Mouse (Mus musculus) CD8-positive naive resting alpha-beta T cell, adult 2 months (primary cell): ENCODE data around the gene Xlr3a.
"Not testable (repeated sequence)": the region's sequence is repeated elsewhere in the genome, so short reads cannot be mapped to it uniquely, and the experiment has no call there.

Source experiments
- DNase-seq, 2 experiments: peaks; one replicate each; pipeline ENCODE4 v3.0.0; 2022; ENCODE audit warnings: low read depth in 2 of 2, low spot score in 2 of 2

Gene Xlr3a

GRCm38 (mm10) chrX:73096941-73097508 lies at the start of gene Xlr3a:
Xlr3a (minus strand) TSS chrX:73097095.
- DNase-seq, result not testable (repeated sequence)

- not testable (repeated sequence) for DNase-seq
Observed at GRCm38 (mm10) chrX:73143218-73143618, 46.3 kb upstream of the Xlr3a start.

- not testable (repeated sequence) for DNase-seq
Observed at GRCm38 (mm10) chrX:73122859-73123829, 26.2 kb upstream of the Xlr3a start.

GRCm38 (mm10) chrX:73116747-73117146 lies 19.9 kb upstream of the Xlr3a start, which contains the start of gene Gm14685:
Gm14685 (plus strand) TSS chrX:73117047.
- DNase-seq, result not testable (repeated sequence)

GRCm38 (mm10) chrX:73082267-73083055 lies 14.4 kb downstream of the Xlr3a start, which contains the start of gene Xlr4a:
Xlr4a (minus strand) TSS chrX:73082478.
- peak; percentile 22 to 48 for DNase-seq

- DNase-seq, result not testable (repeated sequence)
Observed at GRCm38 (mm10) chrX:73066765-73067312, 30.1 kb downstream of the Xlr3a start.

GRCm38 (mm10) chrX:73064415-73064793 lies 32.5 kb downstream of the Xlr3a start, which contains the start of gene Pnma3:
Pnma3 (plus strand) TSS chrX:73064787.
- no peak for DNase-seq

GRCm38 (mm10) chrX:73063512-73064414 lies 33.1 kb downstream of the Xlr3a start:
- DNase-seq, result no peak

- no peak for DNase-seq
Observed at GRCm38 (mm10) chrX:73062323-73062722, 34.6 kb downstream of the Xlr3a start.

- DNase-seq, result no peak
Observed at GRCm38 (mm10) chrX:73061528-73061927, 35.4 kb downstream of the Xlr3a start.

GRCm38 (mm10) chrX:73053860-73054563 lies 42.9 kb downstream of the Xlr3a start:
- peak; percentile 79 to 86 for DNase-seq

- no peak for DNase-seq
Observed at GRCm38 (mm10) chrX:73039666-73040065, 57.2 kb downstream of the Xlr3a start.

- DNase-seq, result no peak
Observed at GRCm38 (mm10) chrX:73038831-73039230, 58.1 kb downstream of the Xlr3a start.

- no peak for DNase-seq
Observed at GRCm38 (mm10) chrX:73037003-73037402, 59.9 kb downstream of the Xlr3a start, which contains the start of gene Pnma5. Pnma5 (minus strand) TSS chrX:73037103.
